Mouse (Mus musculus) midbrain, embryonic 12.5 days (tissue): ENCODE data around the gene Pvr. TPM values are rescaled to one million over a fixed set of nuclear protein-coding genes. Genes with fewer than 3 reads are reported as not detected.

Experiments used
- ATAC-seq: fragments of 200-750 bp; cut with Nextera tagmentation; 2 replicates; pipeline ENCODE4 v1.8.0; 2017; ENCODE audit warnings: low read depth, moderate TSS enrichment, moderate library complexity; ENCODE audit not compliant: low FRiP score
- H3K27ac ChIP-seq: fragments of 300-500 bp; sonication (generic); replicated peaks from 2 replicates; pipeline ENCODE4 v1.5.1; 2016; ENCODE audit warnings: mild to moderate bottlenecking
- H3K27me3 ChIP-seq: fragments of 300-500 bp; sonication (generic); 2 replicates; pipeline ENCODE4 v1.6.1; 2016; ENCODE audit warnings: mild to moderate bottlenecking
- H3K36me3 ChIP-seq: fragments of 300-500 bp; sonication (generic); 2 replicates; pipeline ENCODE4 v1.6.1; 2016
- H3K4me1 ChIP-seq: fragments of 300-500 bp; sonication (generic); 2 replicates; pipeline ENCODE4 v1.6.1; 2016
- H3K4me2 ChIP-seq: fragments of 300-500 bp; sonication (generic); replicated peaks from 2 replicates; pipeline ENCODE4 v1.6.1; 2016; ENCODE audit warnings: mild to moderate bottlenecking, moderate library complexity
- H3K4me3 ChIP-seq: fragments of 300-500 bp; sonication (generic); 2 replicates; pipeline ENCODE4 v1.5.1; 2016; ENCODE audit warnings: mild to moderate bottlenecking
- H3K9ac ChIP-seq: fragments of 300-500 bp; sonication (generic); replicated peaks from 2 replicates; pipeline ENCODE4 v1.6.1; 2016; ENCODE audit warnings: mild to moderate bottlenecking, moderate library complexity
- H3K9me3 ChIP-seq: fragments of 300-500 bp; sonication (generic); 2 replicates; pipeline ENCODE4 v1.6.1; 2016; ENCODE audit warnings: mild to moderate bottlenecking
- WGBS: fragments of 180-500 bp; shearing (Covaris S2); methylation state at CpG from one replicate; pipeline ENCODE4 v1.1.7; 2016; 5-methylcytosine and 5-hydroxymethylcytosine counted together
- polyA plus RNA-seq: library from polyadenylated mRNA; unstranded; fragments of >200 nt; fragmentation: Nextera tagmentation; extraction: Ambion mirVana; gene quantifications from 2 replicates; pipeline ENCODE4 v1.2.1, GENCODE M21; 2016

The Pvr gene
- polyA plus RNA-seq, 1 experiment from 2014 or later = 3.4 TPM

- H3K4me2 ChIP-seq = no peak overlapping the region
- WGBS = 53% methylated on average over 21 of the region's 21 CpGs
- peaks cover 6% of the 10 kb centered on the region; the same call in 1 of the 2 replicates for H3K9me3 ChIP-seq
- H3K27ac ChIP-seq = no peak overlapping the region
- peak; percentile 62 for ATAC-seq
- H3K36me3 ChIP-seq = peaks cover 13% of the 10 kb centered on the region; the same call in 1 of the 2 replicates
- H3K9ac ChIP-seq = no peak overlapping the region
- H3K4me3 ChIP-seq = no peak overlapping the region
- no peaks in the 10 kb centered on the region for H3K27me3 ChIP-seq
- no peaks in the 10 kb centered on the region for H3K4me1 ChIP-seq
Measured at GRCm38 (mm10) chr7:19910421-19911291, 10.3 kb downstream of the Pvr start.

- peaks cover 4% of the 10 kb centered on the region; the same call in 1 of the 2 replicates for H3K9me3 ChIP-seq
Measured at GRCm38 (mm10) chr7:19889881-19890280, 31.1 kb downstream of the Pvr start.

GRCm38 (mm10) chr7:19887849-19888248 is 33.1 kb downstream of the Pvr start, which contains the start of gene Ceacam19:
Ceacam19 (minus strand) TSS chr7:19887965.
- no peak within 1 kb of the TSS for H3K4me2 ChIP-seq
- no peak within 1 kb of the TSS for H3K9ac ChIP-seq
- H3K36me3 ChIP-seq = no peaks in the 10 kb centered on the region
- H3K27ac ChIP-seq = no peak within 1 kb of the TSS
- peaks cover 4% of the 10 kb centered on the region for H3K9me3 ChIP-seq
- H3K4me1 ChIP-seq = no peaks in the 10 kb centered on the region
- WGBS = 70% methylated on average over 7 of the region's 7 CpGs
- H3K4me3 ChIP-seq = no peak within 1 kb of the TSS
- ATAC-seq = no peak
- no peaks in the 10 kb centered on the region for H3K27me3 ChIP-seq

More at GRCm38 (mm10) chr7:19889881-19890280, 31.1 kb downstream of the Pvr start:
- Histone ChIP-seq H3K9ac (no peak overlapping the region), H3K27ac (no peak overlapping the region), H3K4me3 (no peak overlapping the region), H3K36me3 (no peaks in the 10 kb centered on the region), H3K4me2 (no peak overlapping the region), H3K4me1 (no peaks in the 10 kb centered on the region), H3K27me3 (no peaks in the 10 kb centered on the region)
- ATAC-seq = no peak
- 56% methylated on average over 8 of the region's 8 CpGs for WGBS

- Histone ChIP-seq H3K9ac (no peak overlapping the region), H3K4me3 (no peak overlapping the region), H3K27me3 (no peaks in the 10 kb centered on the region), H3K4me2 (no peak overlapping the region), H3K4me1 (no peaks in the 10 kb centered on the region), H3K9me3 (no peaks in the 10 kb centered on the region; the same call in none of the 2 replicates), H3K36me3 (no peaks in the 10 kb centered on the region), H3K27ac (no peak overlapping the region)
- ATAC-seq = no peak
- 81% methylated on average over 8 of the region's 8 CpGs for WGBS
Measured at GRCm38 (mm10) chr7:19880754-19881153, 40.2 kb downstream of the Pvr start.

- Histone ChIP-seq H3K4me1 (no peaks in the 10 kb centered on the region), H3K9ac (no peak overlapping the region), H3K36me3 (no peaks in the 10 kb centered on the region), H3K4me2 (no peak overlapping the region), H3K4me3 (no peak overlapping the region), H3K27ac (no peak overlapping the region), H3K9me3 (no peaks in the 10 kb centered on the region), H3K27me3 (no peaks in the 10 kb centered on the region)
- 50% methylated on average over 14 of the region's 14 CpGs for WGBS
- peak; percentile 61 for ATAC-seq
Measured at GRCm38 (mm10) chr7:19876781-19877425, 44.1 kb downstream of the Pvr start.

GRCm38 (mm10) chr7:19875948-19876682 is 44.8 kb downstream of the Pvr start:
- no peaks in the 10 kb centered on the region for H3K36me3 ChIP-seq
- no peaks in the 10 kb centered on the region for H3K4me1 ChIP-seq
- no peak overlapping the region for H3K4me3 ChIP-seq
- no peaks in the 10 kb centered on the region for H3K27me3 ChIP-seq
- no peak overlapping the region for H3K9ac ChIP-seq
- no peak overlapping the region for H3K27ac ChIP-seq
- H3K4me2 ChIP-seq = no peak overlapping the region
- peak; percentile 17; the same call in 1 of the 2 replicates for ATAC-seq
- no peaks in the 10 kb centered on the region for H3K9me3 ChIP-seq
- WGBS = 54% methylated on average over 13 of the region's 13 CpGs

- 47% methylated on average over 5 of the region's 5 CpGs for WGBS
- no peaks in the 10 kb centered on the region for H3K36me3 ChIP-seq
- ATAC-seq = no peak
- H3K4me2 ChIP-seq = no peak overlapping the region
- H3K4me1 ChIP-seq = no peaks in the 10 kb centered on the region
- no peak overlapping the region for H3K4me3 ChIP-seq
- H3K27ac ChIP-seq = no peak overlapping the region
- H3K27me3 ChIP-seq = no peaks in the 10 kb centered on the region
- no peak overlapping the region for H3K9ac ChIP-seq
- no peaks in the 10 kb centered on the region for H3K9me3 ChIP-seq
Measured at GRCm38 (mm10) chr7:19871943-19872601, 48.9 kb downstream of the Pvr start.

GRCm38 (mm10) chr7:19871137-19871621 is 49.8 kb downstream of the Pvr start:
- ATAC-seq = no peak
- WGBS = 70% methylated on average over 10 of the region's 10 CpGs
- Histone ChIP-seq H3K4me1 (no peaks in the 10 kb centered on the region), H3K27me3 (no peaks in the 10 kb centered on the region), H3K9ac (no peak overlapping the region), H3K4me2 (no peak overlapping the region), H3K9me3 (no peaks in the 10 kb centered on the region), H3K27ac (no peak overlapping the region), H3K36me3 (no peaks in the 10 kb centered on the region), H3K4me3 (no peak overlapping the region)

- Histone ChIP-seq H3K27ac (no peak overlapping the region), H3K4me3 (no peak overlapping the region), H3K9ac (no peak overlapping the region), H3K4me2 (no peak overlapping the region), H3K36me3 (no peaks in the 10 kb centered on the region), H3K9me3 (no peaks in the 10 kb centered on the region), H3K27me3 (no peaks in the 10 kb centered on the region), H3K4me1 (no peaks in the 10 kb centered on the region)
- 86% methylated on average over 16 of the region's 16 CpGs for WGBS
- no peak for ATAC-seq
Measured at GRCm38 (mm10) chr7:19867751-19868399, 53.1 kb downstream of the Pvr start.

GRCm38 (mm10) chr7:19866490-19866889 is 54.5 kb downstream of the Pvr start:
- WGBS = 88% methylated on average over 6 of the region's 6 CpGs
- no peak overlapping the region for H3K9ac ChIP-seq
- H3K36me3 ChIP-seq = no peaks in the 10 kb centered on the region
- no peaks in the 10 kb centered on the region for H3K27me3 ChIP-seq
- H3K27ac ChIP-seq = no peak overlapping the region
- H3K4me2 ChIP-seq = no peak overlapping the region
- no peak for ATAC-seq
- no peaks in the 10 kb centered on the region for H3K4me1 ChIP-seq
- no peak overlapping the region for H3K4me3 ChIP-seq
- no peaks in the 10 kb centered on the region for H3K9me3 ChIP-seq
